Mouse (Mus musculus) midbrain, embryonic 15.5 days (tissue): Measurements from ENCODE around the gene Npas1. TPM values are rescaled to one million over a fixed set of nuclear protein-coding genes. Genes with fewer than 3 reads are reported as not detected.

Experiments used
- ATAC-seq: fragments of 200-750 bp; cut with Nextera tagmentation; replicated peaks from 2 replicates; pipeline ENCODE4 v1.8.0; 2017; ENCODE audit warnings: moderate TSS enrichment
- H3K27ac ChIP-seq: fragments of 300-500 bp; sonication (generic); 2 replicates; pipeline ENCODE4 v1.5.1; 2015; ENCODE audit warnings: mild to moderate bottlenecking, inconsistent platforms
- H3K27me3 ChIP-seq: fragments of 300-500 bp; sonication (generic); replicated peaks from 2 replicates; pipeline ENCODE4 v1.6.1; 2015; ENCODE audit warnings: inconsistent platforms
- H3K36me3 ChIP-seq: fragments of 300-500 bp; sonication (generic); replicated peaks from 2 replicates; pipeline ENCODE4 v1.6.1; 2015; ENCODE audit warnings: inconsistent platforms
- H3K4me1 ChIP-seq: fragments of 300-500 bp; sonication (generic); 2 replicates; pipeline ENCODE4 v1.6.1; 2015; ENCODE audit warnings: inconsistent platforms
- H3K4me2 ChIP-seq: fragments of 300-500 bp; sonication (generic); 2 replicates; pipeline ENCODE4 v1.6.1; 2015; ENCODE audit warnings: inconsistent platforms, mild to moderate bottlenecking, moderate library complexity
- H3K4me3 ChIP-seq: fragments of 300-500 bp; sonication (generic); 2 replicates; pipeline ENCODE4 v1.5.1; 2015; ENCODE audit warnings: mild to moderate bottlenecking, inconsistent platforms
- H3K9ac ChIP-seq: fragments of 300-500 bp; sonication (generic); 2 replicates; pipeline ENCODE4 v1.6.1; 2015; ENCODE audit warnings: mild to moderate bottlenecking, inconsistent platforms
- H3K9me3 ChIP-seq: fragments of 300-500 bp; sonication (generic); 2 replicates; pipeline ENCODE4 v1.6.1; 2016; ENCODE audit warnings: inconsistent platforms
- WGBS: fragments of 180-500 bp; shearing (Covaris S2); methylation state at CpG from one replicate; pipeline ENCODE4 v1.1.7; 2015; ENCODE audit warnings: mixed read lengths; 5-methylcytosine and 5-hydroxymethylcytosine counted together
- polyA plus RNA-seq: library from polyadenylated mRNA; unstranded; fragments of >200 nt; fragmentation: Nextera tagmentation; extraction: Ambion mirVana; gene quantifications from 2 replicates; pipeline ENCODE4 v1.2.1, GENCODE M21; 2015

Npas1 gene
- polyA plus RNA-seq, 1 experiment from 2014 or later, result 7.2 TPM

DNA sequence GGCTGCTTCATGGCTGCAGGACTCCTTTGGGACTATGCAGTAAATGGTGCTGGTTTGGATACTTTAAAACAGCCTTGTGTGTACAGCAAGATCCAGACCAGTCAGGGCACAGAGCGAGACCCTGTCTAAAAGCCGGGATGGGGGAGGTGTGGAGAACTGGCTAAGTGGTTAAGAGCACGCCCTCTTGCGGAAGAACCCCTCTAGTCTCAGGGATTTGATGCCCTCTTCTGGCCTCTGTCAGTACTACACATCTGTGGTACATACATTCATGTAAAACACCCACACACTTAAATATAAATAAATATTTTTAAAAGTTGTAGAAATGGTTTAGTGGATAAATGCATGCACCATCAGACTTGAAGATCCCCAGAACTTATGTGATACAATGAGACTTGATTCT, 11.0 kb downstream of the Npas1 start:
- peaks cover 10% of the 10 kb centered on the region; the same call in 1 of the 2 replicates for H3K27me3 ChIP-seq
- 68% methylated on average over 4 of the region's 4 CpGs for WGBS
- no peak for ATAC-seq

DNA sequence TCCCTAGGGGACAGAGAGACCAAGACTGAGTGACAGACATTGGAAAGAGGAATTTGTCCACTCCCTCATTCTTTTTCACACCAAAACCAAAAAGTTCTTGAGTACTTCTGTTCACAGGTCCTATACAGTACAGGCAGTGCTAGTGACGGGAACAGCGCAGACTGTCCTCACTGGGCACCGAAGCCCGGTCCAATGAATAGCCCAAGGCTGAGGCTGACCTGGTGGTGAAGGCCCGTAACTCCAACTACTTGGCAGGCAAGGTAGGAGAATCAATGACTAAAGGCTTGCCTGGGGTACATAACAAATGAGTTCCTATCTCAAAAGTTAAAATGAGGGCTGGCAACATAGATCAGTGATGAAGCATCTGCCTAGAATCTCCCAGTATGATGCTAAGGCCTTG, 12.0 kb downstream of the Npas1 start:
- Histone ChIP-seq H3K27me3 (peaks cover 13% of the 10 kb centered on the region), H3K27ac (no peak overlapping the region), H3K9me3 (no peaks in the 10 kb centered on the region), H3K36me3 (no peaks in the 10 kb centered on the region), H3K4me1 (no peaks in the 10 kb centered on the region), H3K9ac (no peak overlapping the region), H3K4me3 (no peak overlapping the region), H3K4me2 (no peak overlapping the region)
- WGBS, result 90% methylated on average over 5 of the region's 5 CpGs
- no peak; the same call in 1 of the 2 replicates for ATAC-seq

More for the DNA sequence above, 11.0 kb downstream of the Npas1 start:
- Histone ChIP-seq H3K4me1 (no peaks in the 10 kb centered on the region), H3K9ac (no peak overlapping the region), H3K27ac (no peak overlapping the region), H3K9me3 (no peaks in the 10 kb centered on the region), H3K36me3 (no peaks in the 10 kb centered on the region), H3K4me2 (no peak overlapping the region), H3K4me3 (no peak overlapping the region)

DNA sequence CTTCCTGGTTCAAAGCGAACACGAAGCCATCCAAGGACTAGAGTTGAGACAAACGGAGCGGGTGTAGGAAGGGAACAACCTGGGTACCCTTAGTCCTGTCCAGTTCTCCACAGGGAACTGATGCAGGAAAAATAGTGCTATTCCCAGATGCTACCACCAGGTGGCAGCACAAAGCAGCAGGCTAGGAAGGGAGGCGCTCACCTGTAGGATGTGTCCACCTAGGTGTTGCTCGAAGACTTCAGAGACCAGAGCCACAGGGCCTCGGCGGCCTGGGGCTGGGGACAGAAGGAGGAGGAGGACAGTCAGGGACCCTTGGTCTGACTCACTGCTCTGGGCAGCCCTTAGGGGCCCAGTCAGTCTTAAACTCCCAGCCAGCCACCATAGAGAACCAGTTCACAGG, 12.4 kb downstream of the Npas1 start:
- Histone ChIP-seq H3K4me1 (no peaks in the 10 kb centered on the region), H3K36me3 (no peaks in the 10 kb centered on the region), H3K27me3 (peaks cover 13% of the 10 kb centered on the region), H3K9ac (no peak overlapping the region), H3K9me3 (no peaks in the 10 kb centered on the region), H3K27ac (no peak overlapping the region), H3K4me3 (no peak overlapping the region), H3K4me2 (no peak overlapping the region)
- 11% methylated on average over 8 of the region's 8 CpGs for WGBS
- ATAC-seq, result peak; percentile 69

DNA sequence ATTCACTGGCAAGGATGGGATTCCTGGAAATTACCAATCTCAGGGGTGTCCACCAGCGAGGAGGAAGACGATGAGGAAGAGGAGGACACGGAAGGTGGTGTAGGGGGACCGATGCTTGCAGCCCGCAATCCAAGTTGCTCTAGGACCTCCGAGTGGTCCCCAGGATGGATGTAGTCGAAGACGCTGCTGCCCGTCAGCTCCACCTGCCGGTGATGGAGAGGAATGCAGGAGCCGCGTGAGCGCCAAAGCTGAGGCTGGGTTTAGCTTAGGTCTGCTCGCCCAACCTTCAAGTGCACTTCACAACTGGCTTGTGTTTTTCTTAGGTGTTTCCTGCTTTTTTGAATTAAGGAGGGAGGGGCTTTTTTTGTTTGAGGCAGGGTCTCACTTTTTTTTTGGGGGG, 14.3 kb downstream of the Npas1 start:
- Histone ChIP-seq H3K27me3 (peaks cover 13% of the 10 kb centered on the region; the same call in 1 of the 2 replicates), H3K9ac (no peak overlapping the region), H3K4me3 (no peak overlapping the region), H3K27ac (no peak overlapping the region), H3K36me3 (no peaks in the 10 kb centered on the region), H3K9me3 (no peaks in the 10 kb centered on the region), H3K4me1 (no peaks in the 10 kb centered on the region), H3K4me2 (no peak overlapping the region)
- ATAC-seq, result peak; percentile 56; the same call in 1 of the 2 replicates
- 2% methylated on average over 14 of the region's 14 CpGs for WGBS

- Histone ChIP-seq H3K27ac (no peak overlapping the region), H3K4me2 (no peak overlapping the region), H3K4me1 (no peaks in the 10 kb centered on the region), H3K9me3 (no peaks in the 10 kb centered on the region), H3K9ac (no peak overlapping the region), H3K4me3 (no peak overlapping the region), H3K27me3 (peaks cover 13% of the 10 kb centered on the region; the same call in 1 of the 2 replicates), H3K36me3 (no peaks in the 10 kb centered on the region)
- WGBS, result 82% methylated on average over 6 of the region's 6 CpGs
- ATAC-seq, result no peak
These were observed 15.8 kb downstream of the Npas1 start for GRCm38 (mm10) chr7:16461705-16462104.

- H3K4me3 ChIP-seq, result no peak overlapping the region
- no peak overlapping the region for H3K9ac ChIP-seq
- no peak overlapping the region for H3K27ac ChIP-seq
- H3K4me1 ChIP-seq, result no peaks in the 10 kb centered on the region
- no peak overlapping the region for H3K4me2 ChIP-seq
- no peaks in the 10 kb centered on the region for H3K36me3 ChIP-seq
- H3K9me3 ChIP-seq, result no peaks in the 10 kb centered on the region
- ATAC-seq, result no peak
- WGBS, result 60% methylated on average over 6 of the region's 6 CpGs
- H3K27me3 ChIP-seq, result peaks cover 13% of the 10 kb centered on the region; the same call in 1 of the 2 replicates
These were observed 16.4 kb downstream of the Npas1 start for GRCm38 (mm10) chr7:16461151-16461550.

- no peak overlapping the region for H3K4me2 ChIP-seq
- peaks cover 13% of the 10 kb centered on the region; the same call in 1 of the 2 replicates for H3K27me3 ChIP-seq
- H3K36me3 ChIP-seq, result no peaks in the 10 kb centered on the region
- H3K9me3 ChIP-seq, result no peaks in the 10 kb centered on the region
- H3K4me3 ChIP-seq, result no peak overlapping the region
- WGBS, result 79% methylated on average over 13 of the region's 13 CpGs
- no peak overlapping the region for H3K27ac ChIP-seq
- no peak for ATAC-seq
- H3K4me1 ChIP-seq, result no peaks in the 10 kb centered on the region
- H3K9ac ChIP-seq, result no peak overlapping the region
These were observed 17.0 kb downstream of the Npas1 start for GRCm38 (mm10) chr7:16460566-16460965.

GRCm38 (mm10) chr7:16456289-16456688, 21.2 kb downstream of the Npas1 start:
- H3K4me3 ChIP-seq, result no peak overlapping the region
- ATAC-seq, result no peak

GRCm38 (mm10) chr7:16455016-16455415, 22.5 kb downstream of the Npas1 start:
- no peaks in the 10 kb centered on the region for H3K36me3 ChIP-seq
- H3K9ac ChIP-seq, result no peak overlapping the region
- peaks cover 11% of the 10 kb centered on the region for H3K4me1 ChIP-seq
- no peaks in the 10 kb centered on the region for H3K27me3 ChIP-seq
- H3K4me2 ChIP-seq, result no peak overlapping the region
- WGBS, result 93% methylated on average over 14 of the region's 14 CpGs
- no peak overlapping the region for H3K4me3 ChIP-seq
- H3K27ac ChIP-seq, result no peak overlapping the region
- no peak for ATAC-seq
- no peaks in the 10 kb centered on the region for H3K9me3 ChIP-seq

More at GRCm38 (mm10) chr7:16456289-16456688, 21.2 kb downstream of the Npas1 start:
- no peaks in the 10 kb centered on the region for H3K9me3 ChIP-seq
- H3K4me1 ChIP-seq, result peaks cover 11% of the 10 kb centered on the region
- no peak overlapping the region for H3K27ac ChIP-seq
- H3K36me3 ChIP-seq, result no peaks in the 10 kb centered on the region
- H3K9ac ChIP-seq, result no peak overlapping the region
- 86% methylated on average over 5 of the region's 5 CpGs for WGBS
- H3K4me2 ChIP-seq, result no peak overlapping the region
- peaks cover 3% of the 10 kb centered on the region; the same call in 1 of the 2 replicates for H3K27me3 ChIP-seq

DNA sequence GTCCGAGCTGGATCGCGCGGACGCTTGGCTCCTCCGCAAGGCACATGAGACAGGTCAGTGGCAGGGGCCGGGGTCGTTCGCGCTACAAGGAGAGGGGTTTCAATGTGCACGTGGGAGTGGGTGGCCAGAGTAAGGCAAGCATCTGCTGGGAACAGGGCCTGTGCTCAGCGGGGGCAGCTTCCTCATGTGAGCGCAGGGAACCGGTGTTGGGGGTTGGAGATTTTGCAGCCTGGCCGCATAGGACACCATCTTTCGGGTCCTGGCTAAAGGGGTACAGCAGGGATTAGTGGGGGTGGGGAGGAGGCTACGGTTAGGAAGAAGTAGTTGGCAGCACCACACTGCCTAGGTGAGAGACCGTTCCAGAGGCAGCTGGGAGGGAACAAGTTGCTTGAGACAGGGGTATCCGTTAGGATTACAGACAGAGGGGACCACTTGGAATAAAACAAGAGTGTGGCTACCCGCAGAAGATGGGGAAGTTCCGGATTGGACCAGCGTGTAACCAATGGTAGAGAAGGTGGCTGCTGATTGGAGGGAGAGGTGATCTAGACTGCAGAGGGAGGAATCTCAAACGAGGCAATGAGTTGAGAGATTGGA, 24.3 kb downstream of the Npas1 start:
- Histone ChIP-seq H3K4me1 (peaks cover 11% of the 10 kb centered on the region), H3K27ac (peak overlapping the region; percentile 76), H3K9ac (peak overlapping the region; percentile 56), H3K4me3 (peak overlapping the region; percentile 86), H3K36me3 (no peaks in the 10 kb centered on the region), H3K9me3 (no peaks in the 10 kb centered on the region), H3K4me2 (peak overlapping the region; percentile 81), H3K27me3 (no peaks in the 10 kb centered on the region)
- peak; percentile 80 for ATAC-seq
- WGBS, result under 1% methylated on average over 23 of the region's 23 CpGs

GRCm38 (mm10) chr7:16452587-16453073, 24.9 kb downstream of the Npas1 start, which contains the start of gene Tmem160:
TSS of gene Tmem160 (plus strand) at chr7:16452779.
- Histone ChIP-seq H3K27ac (peak within 1 kb of the TSS; percentile 76), H3K27me3 (no peaks in the 10 kb centered on the region), H3K9me3 (no peaks in the 10 kb centered on the region), H3K36me3 (no peaks in the 10 kb centered on the region), H3K4me3 (peak within 1 kb of the TSS; percentile 86), H3K9ac (peak within 1 kb of the TSS; percentile 56), H3K4me1 (peaks cover 11% of the 10 kb centered on the region), H3K4me2 (peak within 1 kb of the TSS; percentile 81)
- ATAC-seq, result peak; percentile 98
- WGBS, result 1% methylated on average over 30 of the region's 30 CpGs

DNA sequence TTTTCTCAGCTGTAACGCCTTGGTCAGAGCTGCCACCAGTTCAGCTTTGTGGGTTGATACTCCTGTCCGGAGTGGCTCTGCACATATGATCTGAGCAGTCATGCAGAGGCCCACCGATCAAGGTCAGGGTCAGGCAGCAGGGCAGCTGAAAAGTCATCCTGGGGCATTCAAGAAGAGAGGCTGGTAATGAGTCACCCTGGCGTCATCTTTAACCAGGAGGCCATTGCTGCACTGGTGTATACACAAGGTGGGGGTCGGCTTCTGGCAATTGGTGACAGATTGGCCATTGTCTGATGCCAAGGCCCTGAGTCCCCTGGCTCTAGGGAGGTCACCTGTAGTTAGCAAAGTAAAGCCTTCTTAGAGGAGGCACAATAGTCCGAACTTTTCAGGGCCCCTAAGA, 25.9 kb downstream of the Npas1 start:
- Histone ChIP-seq H3K9me3 (no peaks in the 10 kb centered on the region), H3K4me2 (no peak overlapping the region), H3K36me3 (no peaks in the 10 kb centered on the region), H3K27me3 (no peaks in the 10 kb centered on the region), H3K4me3 (no peak overlapping the region), H3K9ac (no peak overlapping the region), H3K27ac (no peak overlapping the region), H3K4me1 (peaks cover 11% of the 10 kb centered on the region)
- 85% methylated on average over 6 of the region's 6 CpGs for WGBS
- ATAC-seq, result no peak

GRCm38 (mm10) chr7:16441241-16441640, 36.3 kb downstream of the Npas1 start:
- Histone ChIP-seq H3K4me1 (no peaks in the 10 kb centered on the region), H3K36me3 (peaks cover 4% of the 10 kb centered on the region; the same call in 1 of the 2 replicates), H3K9ac (no peak overlapping the region), H3K27me3 (no peaks in the 10 kb centered on the region), H3K4me2 (no peak overlapping the region), H3K27ac (no peak overlapping the region), H3K4me3 (no peak overlapping the region), H3K9me3 (no peaks in the 10 kb centered on the region)
- no peak for ATAC-seq
